Mouse (Mus musculus): Measurements from ENCODE around the gene Orai3. TPM values are rescaled to one million over a fixed set of nuclear protein-coding genes. Genes with fewer than 3 reads are reported as not detected.
"Not testable (repeated sequence)": the region's sequence is repeated elsewhere in the genome, so short reads cannot be mapped to it uniquely, and the experiment has no call there.

Orai3 gene
- total RNA-seq (2021): 10 to 100 TPM; 22.4 to 22.7 TPM
- long read RNA-seq, experiment 1, transcript Orai3-201 (2 exons, 1,996 nt): major isoform, 22 of 22 reads
- long read RNA-seq, experiment 1, partial matches to known transcripts: 0 of 22 reads
- long read RNA-seq, experiment 1, other reads (novel, unspliced or antisense): 0 of 22 reads
- long read RNA-seq, experiment 2, transcript Orai3-201 (2 exons, 1,996 nt): major isoform, 26 of 28 reads
- long read RNA-seq, experiment 2, partial matches to known transcripts: 1 of 28 reads
- long read RNA-seq, experiment 2, other reads (novel, unspliced or antisense): 1 of 28 reads

- peak; percentile 85 to 88 for DNase-seq (ENCODE audit: low spot score in 2 of 2)
Observed at GRCm38 (mm10) chr7:127769651-127770038, at the start of gene Orai3. Gene Orai3, plus strand, starts transcription at chr7:127769815.

GRCm38 (mm10) chr7:127725490-127725889 is 44.1 kb upstream of the Orai3 start:
- DNase-seq (ENCODE audit: low spot score in 2 of 2): no peak

- DNase-seq (ENCODE audit: low spot score in 2 of 2): no peak
Observed at GRCm38 (mm10) chr7:127725924-127726323, 43.7 kb upstream of the Orai3 start.

GRCm38 (mm10) chr7:127727898-127728297 is 41.7 kb upstream of the Orai3 start:
- DNase-seq (ENCODE audit: low spot score in 2 of 2): no peak

GRCm38 (mm10) chr7:127730170-127730569 is 39.4 kb upstream of the Orai3 start:
- DNase-seq (ENCODE audit: low spot score in 2 of 2): no peak

- not testable (repeated sequence) for DNase-seq (ENCODE audit: low spot score in 2 of 2)
Observed at GRCm38 (mm10) chr7:127732066-127732465, 37.5 kb upstream of the Orai3 start, which contains the start of gene Ctf2. Gene Ctf2, minus strand, starts transcription at chr7:127732166.

GRCm38 (mm10) chr7:127744366-127745045 is 25.1 kb upstream of the Orai3 start, which contains the start of gene Fbxl19:
Gene Fbxl19, plus strand, starts transcription at chr7:127744543.
- peak; percentile 63 to 76 for DNase-seq (ENCODE audit: low spot score in 2 of 2)

- DNase-seq (ENCODE audit: low spot score in 2 of 2): peak; percentile 92 to 98
Observed at GRCm38 (mm10) chr7:127745251-127745651, 24.4 kb upstream of the Orai3 start.

GRCm38 (mm10) chr7:127745652-127746493 is 23.7 kb upstream of the Orai3 start:
- DNase-seq (ENCODE audit: low spot score in 2 of 2): peak; percentile 96 to 99

- no peak for DNase-seq (ENCODE audit: low spot score in 2 of 2)
Observed at GRCm38 (mm10) chr7:127746494-127747491, 22.8 kb upstream of the Orai3 start.

- no peak for DNase-seq (ENCODE audit: low spot score in 2 of 2)
Observed at GRCm38 (mm10) chr7:127747559-127748234, 21.9 kb upstream of the Orai3 start.

- no peak for DNase-seq (ENCODE audit: low spot score in 2 of 2)
Observed at GRCm38 (mm10) chr7:127748235-127748560, 21.4 kb upstream of the Orai3 start.

- DNase-seq (ENCODE audit: low spot score in 2 of 2): peak in 1 of 2 experiments; percentile 69
Observed at GRCm38 (mm10) chr7:127750131-127751127, 19.2 kb upstream of the Orai3 start.

GRCm38 (mm10) chr7:127751619-127752018 is 18.0 kb upstream of the Orai3 start:
- DNase-seq (ENCODE audit: low spot score in 2 of 2): no peak

GRCm38 (mm10) chr7:127752069-127752468 is 17.5 kb upstream of the Orai3 start:
- no peak for DNase-seq (ENCODE audit: low spot score in 2 of 2)

GRCm38 (mm10) chr7:127753158-127753557 is 16.5 kb upstream of the Orai3 start:
- no peak for DNase-seq (ENCODE audit: low spot score in 2 of 2)

GRCm38 (mm10) chr7:127753741-127754140 is 15.9 kb upstream of the Orai3 start:
- DNase-seq (ENCODE audit: low spot score in 2 of 2): no peak

GRCm38 (mm10) chr7:127759716-127760115 is 9.9 kb upstream of the Orai3 start:
- no peak for DNase-seq (ENCODE audit: low spot score in 2 of 2)

- no peak for DNase-seq (ENCODE audit: low spot score in 2 of 2)
Observed at GRCm38 (mm10) chr7:127760478-127760877, 9.1 kb upstream of the Orai3 start.

All from layer of hippocampus, postnatal 14 days (tissue).